Mouse (Mus musculus): ENCODE measurements around the gene Rps25. TPM values are rescaled to one million over a fixed set of nuclear protein-coding genes. Genes with fewer than 3 reads are reported as not detected.
"Not testable (repeated sequence)": the region's sequence is repeated elsewhere in the genome, so short reads cannot be mapped to it uniquely, and the experiment has no call there.

Gene Rps25
- total and polyA plus RNA-seq, 2 experiments from 2014 or later = 229 to 1,650 TPM

DNA sequence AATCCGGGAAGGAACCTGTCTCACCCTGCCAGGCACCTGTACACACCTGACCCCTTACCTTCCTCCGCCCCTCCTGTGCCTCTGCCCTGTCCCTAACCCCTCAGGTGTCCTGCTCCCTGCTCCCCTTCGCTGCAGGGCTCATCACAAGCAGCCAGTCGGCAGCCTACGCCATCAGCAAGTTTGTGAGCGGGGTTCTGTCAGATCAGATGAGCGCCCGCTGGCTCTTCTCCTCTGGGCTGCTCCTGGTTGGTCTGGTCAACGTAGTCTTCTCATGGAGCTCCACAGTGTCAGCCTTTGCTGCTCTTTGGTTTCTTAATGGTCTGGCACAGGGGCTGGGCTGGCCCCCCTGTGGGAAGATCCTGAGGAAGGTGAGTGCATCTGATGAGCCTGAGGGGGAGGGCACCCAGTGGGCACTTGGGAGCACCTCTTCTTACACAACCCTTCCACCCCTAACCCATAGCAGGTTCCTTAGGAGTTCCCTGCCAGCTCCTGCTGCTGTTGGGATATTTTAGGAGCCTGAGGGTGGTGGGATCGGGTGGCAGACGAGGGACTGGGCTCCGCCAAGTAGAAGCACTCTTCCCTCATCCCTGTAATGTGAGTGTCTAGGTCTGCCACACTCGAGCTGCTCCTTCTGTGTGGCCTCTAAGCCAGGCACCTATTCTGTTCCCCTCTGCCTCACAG lies 7.7 kb upstream of the Rps25 start:
- 77% methylated on average over 13 of the region's 13 CpGs for WGBS
- H3K27me3 ChIP-seq (ENCODE audit: insufficient read depth, low read length) = no peaks in the 10 kb centered on the region
- peak overlapping the region; percentile 95 for H3K4me2 ChIP-seq (ENCODE audit: low read depth, low read length)
- no peaks in the 10 kb centered on the region for H3K4me1 ChIP-seq (ENCODE audit: insufficient read depth, low read length)
- no peaks in the 10 kb centered on the region for H3K9me3 ChIP-seq (ENCODE audit: low read length)
- peaks cover 38% of the 10 kb centered on the region for H3K36me3 ChIP-seq (ENCODE audit: insufficient read depth, low read length)
- H3K9ac ChIP-seq (replicated peaks; ENCODE audit: low read length) = no peak overlapping the region
- ATAC-seq (no peak), DNase-seq (ENCODE audit: low spot score) (no peak)
- no peak for TF ChIP-seq CTCF (IDR thresholded peaks at IDR 0.05; ENCODE audit: low read depth)
- 0 out of 2 replicates have a peak overlapping the region, but pooled peaks have one; percentile 11 for H3K27ac ChIP-seq
- H3K4me3 ChIP-seq (ENCODE audit: low read length) = 0 out of 2 replicates have a peak overlapping the region, but pooled peaks have one; percentile 2

DNA sequence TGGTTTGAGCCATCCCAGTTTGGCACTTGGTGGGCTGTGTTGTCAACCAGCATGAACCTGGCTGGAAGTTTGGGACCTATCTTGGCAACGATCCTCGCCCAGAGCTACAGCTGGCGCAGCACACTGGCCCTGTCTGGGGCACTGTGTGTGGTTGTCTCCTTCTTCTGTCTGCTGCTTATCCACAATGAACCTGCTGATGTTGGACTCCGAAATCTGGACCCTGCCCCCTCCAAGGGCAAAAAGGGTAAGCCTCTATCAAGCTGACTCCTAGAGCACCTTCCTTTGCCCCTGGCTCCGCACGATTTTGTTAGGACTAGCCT lies 7.2 kb upstream of the Rps25 start:
- Histone ChIP-seq H3K27ac (no peak overlapping the region), H3K4me3 (ENCODE audit: low read length) (no peak overlapping the region), H3K9ac (replicated peaks; ENCODE audit: low read length) (no peak overlapping the region), H3K36me3 (ENCODE audit: insufficient read depth, low read length) (peaks cover 42% of the 10 kb centered on the region), H3K27me3 (ENCODE audit: insufficient read depth, low read length) (no peaks in the 10 kb centered on the region), H3K4me2 (ENCODE audit: low read depth, low read length) (no peak overlapping the region), H3K9me3 (ENCODE audit: low read length) (no peaks in the 10 kb centered on the region), H3K4me1 (ENCODE audit: insufficient read depth, low read length) (no peaks in the 10 kb centered on the region)
- ATAC-seq (no peak), DNase-seq (ENCODE audit: low spot score) (no peak)
- WGBS = 88% methylated on average over 6 of the region's 6 CpGs
- no peak for TF ChIP-seq CTCF (IDR thresholded peaks at IDR 0.05; ENCODE audit: low read depth)

DNA sequence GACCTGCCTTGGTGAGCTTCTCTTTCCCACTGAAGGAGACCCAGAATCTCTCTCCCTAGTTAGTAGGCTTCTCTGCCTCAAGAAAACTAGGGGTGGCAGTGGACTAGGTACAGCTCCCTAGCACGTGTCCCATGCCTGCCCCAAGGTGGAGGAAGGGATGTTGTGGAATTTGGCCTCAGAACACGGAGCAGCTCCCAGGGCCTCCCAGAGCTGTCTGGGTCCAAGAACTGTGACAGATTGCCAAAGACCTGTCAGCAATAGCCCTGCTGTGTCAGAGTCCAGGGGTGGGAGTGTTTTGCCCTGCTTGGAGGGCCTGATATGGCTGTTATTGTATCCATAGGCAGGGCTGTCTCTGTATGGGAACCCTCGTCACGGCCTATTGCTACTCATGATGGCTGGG lies 5.9 kb upstream of the Rps25 start:
- WGBS = 82% methylated on average over 4 of the region's 4 CpGs
- no peak for ATAC-seq
- TF ChIP-seq CTCF (IDR thresholded peaks at IDR 0.05; ENCODE audit: low read depth) = no peak
- DNase-seq (ENCODE audit: low spot score) = no peak
- Histone ChIP-seq H3K4me2 (ENCODE audit: low read depth, low read length) (no peak overlapping the region), H3K4me1 (ENCODE audit: insufficient read depth, low read length) (no peaks in the 10 kb centered on the region; the same call in 1 of the 2 replicates), H3K4me3 (ENCODE audit: low read length) (no peak overlapping the region), H3K9me3 (ENCODE audit: low read length) (no peaks in the 10 kb centered on the region), H3K27me3 (ENCODE audit: insufficient read depth, low read length) (no peaks in the 10 kb centered on the region), H3K27ac (no peak overlapping the region), H3K9ac (replicated peaks; ENCODE audit: low read length) (no peak overlapping the region), H3K36me3 (ENCODE audit: insufficient read depth, low read length) (peaks cover 47% of the 10 kb centered on the region)

DNA sequence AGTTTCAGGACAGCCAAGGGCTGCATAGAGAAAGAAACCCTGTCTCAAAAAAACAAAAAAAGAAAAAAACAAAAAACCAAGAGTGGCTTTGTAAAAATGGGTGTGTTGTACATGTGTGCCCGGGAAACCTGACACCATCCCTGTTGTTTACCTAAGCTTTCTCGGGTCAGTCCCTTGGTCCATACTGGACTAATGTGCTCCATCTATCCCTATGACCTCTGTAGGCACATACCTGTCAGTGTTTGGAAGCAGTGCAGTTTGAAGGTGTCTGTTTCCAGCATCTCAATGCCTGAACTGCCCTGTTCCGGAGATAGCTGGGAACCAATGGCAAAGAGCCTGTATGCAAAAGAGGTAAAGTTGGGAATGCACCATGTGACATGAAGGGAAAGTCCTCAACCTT lies 1.9 kb upstream of the Rps25 start:
- no peaks in the 10 kb centered on the region; the same call in 1 of the 2 replicates for H3K4me1 ChIP-seq (ENCODE audit: insufficient read depth, low read length)
- no peak overlapping the region for H3K4me2 ChIP-seq (ENCODE audit: low read depth, low read length)
- H3K27ac ChIP-seq = no peak overlapping the region
- no peaks in the 10 kb centered on the region for H3K27me3 ChIP-seq (ENCODE audit: insufficient read depth, low read length)
- DNase-seq (ENCODE audit: low spot score) = no peak
- H3K4me3 ChIP-seq (ENCODE audit: low read length) = no peak overlapping the region
- no peak for ATAC-seq
- no peaks in the 10 kb centered on the region for H3K9me3 ChIP-seq (ENCODE audit: low read length)
- H3K36me3 ChIP-seq (ENCODE audit: insufficient read depth, low read length) = peaks cover 56% of the 10 kb centered on the region
- TF ChIP-seq CTCF (IDR thresholded peaks at IDR 0.05; ENCODE audit: low read depth) = no peak
- H3K9ac ChIP-seq (replicated peaks; ENCODE audit: low read length) = no peak overlapping the region
- WGBS = 83% methylated on average over 3 of the region's 3 CpGs

DNA sequence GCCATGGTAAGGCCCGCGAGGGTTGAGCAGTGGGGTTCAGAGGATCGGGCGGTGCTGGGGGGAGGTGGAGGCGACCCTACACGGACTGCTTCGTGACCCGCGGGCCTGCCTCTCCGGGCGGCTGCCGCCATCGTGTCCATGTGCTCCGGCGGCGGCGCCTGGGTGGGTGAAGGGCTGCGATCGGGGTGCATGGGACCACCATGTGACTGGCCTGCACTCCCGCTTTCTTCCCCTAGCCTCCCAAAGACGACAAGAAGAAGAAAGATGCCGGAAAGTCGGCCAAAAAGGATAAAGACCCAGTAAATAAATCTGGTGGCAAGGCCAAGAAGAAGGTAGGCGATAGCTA lies 786 bp downstream of the Rps25 start:
- H3K27me3 ChIP-seq (ENCODE audit: insufficient read depth, low read length) = no peaks in the 10 kb centered on the region
- H3K27ac ChIP-seq = peak overlapping the region; percentile 96
- peak overlapping the region; percentile 64 for H3K4me2 ChIP-seq (ENCODE audit: low read depth, low read length)
- H3K9me3 ChIP-seq (ENCODE audit: low read length) = no peaks in the 10 kb centered on the region
- under 1% methylated on average over 24 of the region's 24 CpGs for WGBS
- no peaks in the 10 kb centered on the region; the same call in 1 of the 2 replicates for H3K4me1 ChIP-seq (ENCODE audit: insufficient read depth, low read length)
- ATAC-seq (peak; percentile 53; the same call in 1 of the 2 replicates), DNase-seq (ENCODE audit: low spot score) (no peak)
- no peak for TF ChIP-seq CTCF (IDR thresholded peaks at IDR 0.05; ENCODE audit: low read depth)
- H3K9ac ChIP-seq (replicated peaks; ENCODE audit: low read length) = peak overlapping the region; percentile 83
- H3K36me3 ChIP-seq (ENCODE audit: insufficient read depth, low read length) = peaks cover 57% of the 10 kb centered on the region
- H3K4me3 ChIP-seq (ENCODE audit: low read length) = peak overlapping the region; percentile 80

DNA sequence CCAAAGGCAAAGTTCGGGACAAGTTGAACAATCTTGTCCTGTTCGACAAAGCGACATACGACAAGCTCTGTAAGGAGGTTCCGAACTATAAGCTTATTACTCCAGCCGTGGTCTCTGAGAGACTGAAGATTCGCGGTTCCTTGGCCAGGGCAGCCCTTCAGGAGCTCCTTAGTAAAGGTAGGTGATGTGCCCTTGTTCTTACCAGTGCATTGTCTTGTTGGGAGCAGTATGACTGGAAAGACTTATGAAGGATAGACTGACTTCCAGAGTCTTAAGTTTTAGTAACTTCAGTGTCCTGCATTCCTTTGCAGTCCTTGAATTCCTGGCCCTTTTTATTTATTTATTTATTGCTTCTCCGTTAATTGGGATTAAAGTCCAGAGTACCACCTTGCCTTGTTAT lies 1.8 kb downstream of the Rps25 start:
- not testable (repeated sequence) for H3K27ac ChIP-seq; H3K4me1 ChIP-seq (ENCODE audit: insufficient read depth, low read length); DNase-seq (ENCODE audit: low spot score); H3K9ac ChIP-seq (replicated peaks; ENCODE audit: low read length); ATAC-seq; H3K9me3 ChIP-seq (ENCODE audit: low read length); H3K27me3 ChIP-seq (ENCODE audit: insufficient read depth, low read length)
- Histone ChIP-seq H3K4me2 (ENCODE audit: low read depth, low read length) (peak overlapping the region; percentile 64), H3K36me3 (ENCODE audit: insufficient read depth, low read length) (peaks cover 60% of the 10 kb centered on the region), H3K4me3 (ENCODE audit: low read length) (peak overlapping the region; percentile 80)
- WGBS = 80% methylated on average over 9 of the region's 9 CpGs

DNA sequence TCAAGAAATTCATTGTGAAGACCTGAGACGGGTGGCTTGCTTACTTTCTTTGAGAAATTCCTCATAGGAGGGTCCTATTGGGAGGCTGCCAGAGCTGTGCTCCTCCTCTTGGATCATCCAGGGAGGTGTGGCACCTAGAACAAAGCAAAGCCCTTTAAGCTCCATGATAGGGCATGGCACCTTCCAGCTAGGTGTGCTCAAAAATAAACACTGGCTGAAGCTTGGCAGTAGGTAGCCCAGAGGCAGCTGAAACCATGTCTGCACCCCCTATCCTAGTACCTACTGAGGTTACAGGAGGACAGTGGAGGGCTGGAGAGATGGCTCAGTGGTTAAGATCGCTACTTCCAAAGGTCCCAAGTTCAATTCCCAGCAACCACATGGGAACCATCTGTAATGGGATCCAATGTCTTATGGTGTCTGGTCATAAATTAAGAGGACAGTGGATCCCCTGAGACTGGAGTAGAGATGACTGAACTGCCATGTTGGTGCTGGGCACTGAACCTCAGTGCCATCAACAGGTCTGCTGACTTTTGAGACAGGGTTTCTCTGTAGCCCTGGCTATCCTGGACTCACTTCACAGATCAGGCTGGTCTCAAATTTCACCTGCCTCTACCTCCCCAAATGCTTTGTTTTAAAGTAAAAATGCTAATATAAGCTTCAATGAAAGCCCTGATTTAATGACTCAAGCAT lies 3.9 kb downstream of the Rps25 start:
- Histone ChIP-seq H3K27ac (no peak overlapping the region), H3K4me1 (ENCODE audit: insufficient read depth, low read length) (no peaks in the 10 kb centered on the region), H3K4me3 (ENCODE audit: low read length) (no peak overlapping the region), H3K9ac (replicated peaks; ENCODE audit: low read length) (no peak overlapping the region), H3K36me3 (ENCODE audit: insufficient read depth, low read length) (peaks cover 48% of the 10 kb centered on the region), H3K4me2 (ENCODE audit: low read depth, low read length) (no peak overlapping the region), H3K9me3 (ENCODE audit: low read length) (no peaks in the 10 kb centered on the region), H3K27me3 (ENCODE audit: insufficient read depth, low read length) (no peaks in the 10 kb centered on the region)
- 82% methylated on average over 2 of the region's 2 CpGs for WGBS
- no peak for DNase-seq (ENCODE audit: low spot score)
- ATAC-seq = no peak
- TF ChIP-seq CTCF (IDR thresholded peaks at IDR 0.05; ENCODE audit: low read depth) = no peak

Data from hindbrain, postnatal 0 days (tissue).